Mouse (Mus musculus) layer of hippocampus, adult 9-11 months (tissue): ENCODE results near the gene Cdipt.

ENCODE experiments used
- DNase-seq: peaks from one replicate; pipeline ENCODE4 v3.0.0; 2022

The Cdipt gene

DNA sequence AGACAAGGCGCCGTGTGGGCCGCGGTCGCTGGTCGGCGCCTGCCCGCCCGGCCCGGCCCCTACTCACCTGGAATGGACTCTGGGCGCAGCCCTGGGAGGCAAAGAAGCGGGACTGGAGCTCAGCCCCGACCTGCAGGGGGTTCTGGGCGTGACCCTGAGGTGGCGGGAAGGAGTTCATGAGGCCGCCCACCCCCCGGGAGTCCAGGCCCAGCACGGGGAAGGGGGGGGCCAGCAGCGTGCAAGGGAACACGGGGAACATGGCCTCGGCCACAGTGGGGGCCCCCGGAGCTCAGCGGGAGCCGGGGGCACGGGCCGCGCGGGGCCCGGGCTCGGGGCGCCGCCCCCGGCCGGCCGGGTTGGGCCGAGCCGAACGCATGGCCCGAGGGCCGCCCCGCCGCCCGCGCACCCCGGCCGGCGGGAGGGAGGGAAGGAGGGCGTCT, 50.5 kb downstream of the Cdipt start:
- DNase-seq = no peak

DNA sequence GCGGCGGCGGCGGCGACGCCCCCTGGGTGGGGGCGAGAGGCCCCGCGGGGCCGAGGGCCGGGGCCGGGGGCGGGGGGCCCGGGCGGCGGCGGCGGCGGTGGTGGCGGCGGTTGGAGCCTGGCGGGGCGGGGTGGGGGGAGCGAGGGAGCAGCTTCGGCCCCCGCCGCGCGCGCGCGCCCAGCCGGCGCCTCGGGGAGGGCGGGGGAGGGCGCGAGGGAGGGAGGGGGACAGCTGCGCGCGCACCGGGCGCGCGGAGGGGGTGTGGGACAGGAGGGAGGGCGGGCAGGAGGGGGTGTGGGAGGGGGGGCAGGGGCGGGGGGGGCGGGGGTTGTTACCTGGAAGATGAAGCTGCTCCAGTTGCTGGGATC, 50.9 kb downstream of the Cdipt start:
- DNase-seq = no peak

- peak; percentile 99 for DNase-seq
These were observed 51.4 kb downstream of the Cdipt start, which contains the start of gene Maz for GRCm38 (mm10) chr7:127026984-127027726. Maz (minus strand) TSS chr7:127027037.

GRCm38 (mm10) chr7:127027885-127028284, 52.2 kb downstream of the Cdipt start:
- no peak for DNase-seq
